Mouse (Mus musculus) myocyte (in vitro differentiated cells): ENCODE measurements at regions not wholly inside any gene's neighbourhood (a gene's known extent, or its start where the extent isn't known, plus 50 kb on each side); places are given as distances from the start of the nearest gene placed in this dataset.

Source experiments
- E2F4 ChIP-seq: IDR thresholded peaks from one replicate; pipeline ENCODE4 v1.6.1; 2011; ENCODE audit warnings: mild to moderate bottlenecking, control low read depth, moderate library complexity; ENCODE audit not compliant: insufficient read depth
- POLR2A ChIP-seq: IDR thresholded peaks from one replicate; pipeline ENCODE4 v1.6.1; 2011; ENCODE audit warnings: low read depth, mild to moderate bottlenecking, control low read depth, moderate library complexity; ENCODE audit not compliant: insufficient read length

DNA sequence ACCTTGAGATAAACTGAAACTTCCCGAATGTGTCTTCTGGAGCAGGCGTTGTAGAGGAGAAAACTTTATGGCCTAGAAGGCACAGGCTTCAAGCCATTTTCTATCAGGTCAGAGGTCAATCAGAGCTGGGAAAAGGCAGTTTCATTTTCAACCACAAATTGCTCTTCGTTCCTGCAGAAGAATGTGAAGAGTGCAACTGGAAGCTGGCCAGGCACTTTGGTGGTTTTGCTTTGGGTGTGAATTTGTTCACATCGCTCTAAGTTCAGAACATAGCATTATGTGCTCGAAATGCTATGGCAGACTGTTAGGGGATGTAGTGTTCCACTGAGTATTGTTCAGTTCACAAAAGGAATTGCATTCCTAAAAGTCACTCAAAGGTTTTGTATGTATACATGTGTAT, 220.9 kb upstream of the Rgmb start:
- TF ChIP-seq E2F4 (no peak), POLR2A (no peak)
